Mouse (Mus musculus): Measurements from ENCODE around the gene Retnlg. TPM values are rescaled to one million over a fixed set of nuclear protein-coding genes. Genes with fewer than 3 reads are reported as not detected.

Gene Retnlg
- polyA plus RNA-seq, 1 experiment from 2014 or later, result not detected

- ATAC-seq (ENCODE audit: low FRiP score, low read depth), result no peak
- 66% methylated on average over 2 of the region's 2 CpGs for WGBS
- H3K27ac ChIP-seq, result no peak overlapping the region
- H3K4me3 ChIP-seq, result no peak overlapping the region
- H3K27me3 ChIP-seq, result no peaks in the 10 kb centered on the region
- no peak overlapping the region for H3K4me2 ChIP-seq (replicated peaks)
- H3K9ac ChIP-seq, result no peak overlapping the region
- no peaks in the 10 kb centered on the region for H3K9me3 ChIP-seq
- H3K4me1 ChIP-seq, result no peaks in the 10 kb centered on the region
- no peaks in the 10 kb centered on the region for H3K36me3 ChIP-seq
Observed at GRCm38 (mm10) chr16:48890733-48891132, 18.3 kb downstream of the Retnlg start.

DNA sequence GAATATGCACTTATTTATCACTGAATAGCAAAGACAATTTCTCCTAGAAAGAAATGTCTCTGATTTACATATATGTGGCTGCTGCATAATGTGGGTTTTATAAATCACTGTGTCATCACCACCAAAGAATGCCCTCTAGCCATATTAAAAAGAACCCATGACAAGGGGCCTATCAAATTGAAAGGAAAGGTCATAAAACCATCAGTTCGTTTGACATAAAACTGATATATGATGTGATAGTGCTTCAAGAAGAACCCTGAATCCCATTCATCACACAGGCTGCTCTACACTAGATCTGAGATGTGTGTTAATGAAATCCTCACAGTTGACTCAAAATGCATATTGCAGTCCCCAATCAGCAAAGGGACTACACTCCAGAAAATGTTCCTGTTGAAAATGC is 27.4 kb downstream of the Retnlg start:
- Histone ChIP-seq H3K4me2 (replicated peaks) (no peak overlapping the region), H3K27ac (no peak overlapping the region), H3K4me1 (no peaks in the 10 kb centered on the region), H3K27me3 (no peaks in the 10 kb centered on the region), H3K4me3 (no peak overlapping the region), H3K36me3 (no peaks in the 10 kb centered on the region), H3K9me3 (no peaks in the 10 kb centered on the region), H3K9ac (no peak overlapping the region)
- WGBS, result 43% methylated on average over 1 of the region's 1 CpGs
- ATAC-seq (ENCODE audit: low FRiP score, low read depth), result no peak

GRCm38 (mm10) chr16:48911184-48911583 is 38.8 kb downstream of the Retnlg start:
- H3K9me3 ChIP-seq, result no peaks in the 10 kb centered on the region
- WGBS, result 95% methylated on average over 1 of the region's 1 CpGs
- no peak overlapping the region for H3K4me2 ChIP-seq (replicated peaks)
- H3K9ac ChIP-seq, result no peak overlapping the region
- no peaks in the 10 kb centered on the region for H3K4me1 ChIP-seq
- no peaks in the 10 kb centered on the region for H3K27me3 ChIP-seq
- no peak for ATAC-seq (ENCODE audit: low FRiP score, low read depth)
- H3K36me3 ChIP-seq, result no peaks in the 10 kb centered on the region
- no peak overlapping the region for H3K4me3 ChIP-seq
- no peak overlapping the region for H3K27ac ChIP-seq

DNA sequence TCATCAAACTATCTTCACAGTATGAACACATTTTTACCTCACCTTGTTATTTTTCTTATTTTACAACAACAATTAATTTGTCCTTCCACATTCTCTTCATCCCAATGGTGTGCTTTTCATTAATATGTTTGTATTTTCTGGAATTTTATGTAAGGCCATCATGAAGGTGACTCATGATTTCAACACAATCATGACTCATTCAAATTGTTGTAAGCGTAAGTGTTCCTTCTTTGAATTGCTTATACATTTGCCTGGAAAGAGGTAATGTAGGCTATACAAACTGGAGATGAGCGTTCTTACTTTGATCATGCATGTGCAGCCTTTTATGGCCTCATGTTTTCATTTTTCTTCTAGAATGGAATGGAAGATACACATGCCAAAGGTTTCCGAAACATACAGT is 40.8 kb downstream of the Retnlg start:
- no peak overlapping the region for H3K4me2 ChIP-seq (replicated peaks)
- no peak overlapping the region for H3K4me3 ChIP-seq
- no peak overlapping the region for H3K9ac ChIP-seq
- H3K9me3 ChIP-seq, result no peaks in the 10 kb centered on the region; the same call in 1 of the 2 replicates
- H3K27ac ChIP-seq, result no peak overlapping the region
- no peaks in the 10 kb centered on the region for H3K36me3 ChIP-seq
- WGBS, result 93% methylated on average over 3 of the region's 3 CpGs
- no peaks in the 10 kb centered on the region for H3K27me3 ChIP-seq
- H3K4me1 ChIP-seq, result no peaks in the 10 kb centered on the region
- ATAC-seq (ENCODE audit: low FRiP score, low read depth), result no peak

DNA sequence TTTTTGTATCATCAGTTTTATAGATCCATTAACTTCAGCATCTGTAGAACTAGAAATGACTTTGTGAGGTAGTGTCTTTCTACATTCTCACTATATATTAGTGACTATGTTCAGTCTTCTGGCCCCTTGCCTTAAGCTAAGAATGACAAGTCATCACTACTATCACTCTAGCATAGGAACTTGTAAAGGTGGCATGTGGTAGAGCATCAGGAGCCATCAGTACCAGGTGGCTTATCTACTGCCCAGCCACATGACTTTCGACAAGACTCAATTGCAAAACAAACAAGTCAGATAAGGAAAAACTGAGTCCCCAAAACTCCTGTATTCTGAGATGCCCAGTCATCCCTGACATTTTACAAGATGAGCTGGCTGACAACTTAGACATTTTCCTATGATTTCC is 51.3 kb downstream of the Retnlg start:
- no peak overlapping the region for H3K4me2 ChIP-seq (replicated peaks)
- no peaks in the 10 kb centered on the region for H3K9me3 ChIP-seq
- ATAC-seq (ENCODE audit: low FRiP score, low read depth), result no peak
- H3K9ac ChIP-seq, result no peak overlapping the region
- no peaks in the 10 kb centered on the region for H3K4me1 ChIP-seq
- H3K4me3 ChIP-seq, result no peak overlapping the region
- peaks cover 47% of the 10 kb centered on the region for H3K36me3 ChIP-seq
- no peaks in the 10 kb centered on the region for H3K27me3 ChIP-seq
- H3K27ac ChIP-seq, result no peak overlapping the region
- WGBS, result 95% methylated on average over 1 of the region's 1 CpGs

Other genes with a start within 250 kb of the Retnlg start
- not detected in 2 replicates for gene Trat1, start 100.6 kb upstream of the Retnlg start, polyA plus RNA-seq (2015; fragmentation: Nextera tagmentation; extraction: Ambion mirVana)
- not detected in 2 replicates for gene Retnlb, start 55.8 kb upstream of the Retnlg start, polyA plus RNA-seq (2015; fragmentation: Nextera tagmentation; extraction: Ambion mirVana)
- not detected in 2 replicates for gene Retnla, start 30.1 kb upstream of the Retnlg start, polyA plus RNA-seq (2015; fragmentation: Nextera tagmentation; extraction: Ambion mirVana)
- gene Dzip3, start 121.5 kb downstream of the Retnlg start, polyA plus RNA-seq (2015; fragmentation: Nextera tagmentation; extraction: Ambion mirVana), result 40.2 and 41.0 TPM in 2 replicates
- 28.2 and 29.6 TPM in 2 replicates for gene Cip2a, start 121.6 kb downstream of the Retnlg start, polyA plus RNA-seq (2015; fragmentation: Nextera tagmentation; extraction: Ambion mirVana)
- gene Myh15, start 184.9 kb downstream of the Retnlg start, polyA plus RNA-seq (2015; fragmentation: Nextera tagmentation; extraction: Ambion mirVana), result 0.72 and 0.78 TPM in 2 replicates

Data from limb, embryonic 13.5 days (tissue).